Mouse (Mus musculus) embryonic stem cell, embryonic (primary cell): Measurements from ENCODE around the gene Olfr1058.
"Not testable (repeated sequence)": the region's sequence is repeated elsewhere in the genome, so short reads cannot be mapped to it uniquely, and the experiment has no call there.

Experiments
- CTCF ChIA-PET, 4 experiments: fragments of 300-600 bp in 2 of 4; fragments of 350-600 bp in 2 of 4; sonication (Branson Sonifier 250); formaldehyde crosslinking; loops; one replicate each; lab custom pipeline; 2022; ENCODE audit warnings: inconsistent platforms in 2 of 4; lab: Charles Lee
- POLR2A ChIA-PET, 4 experiments: fragments of 300-600 bp in 2 of 4; fragments of 350-600 bp in 2 of 4; sonication (Branson Sonifier 250); formaldehyde crosslinking; loops; one replicate each; lab custom pipeline; 2022; ENCODE audit warnings: antibody characterized with exemption in 4 of 4, inconsistent platforms in 1 of 4; lab: Charles Lee

The Olfr1058 gene

GRCm38 (mm10) chr2:86388461-86388860 is at the start of gene Olfr1058:
TSS of gene Olfr1058 (minus strand) at chr2:86388561.
- CTCF ChIA-PET, POLR2A ChIA-PET: not testable (repeated sequence)

DNA sequence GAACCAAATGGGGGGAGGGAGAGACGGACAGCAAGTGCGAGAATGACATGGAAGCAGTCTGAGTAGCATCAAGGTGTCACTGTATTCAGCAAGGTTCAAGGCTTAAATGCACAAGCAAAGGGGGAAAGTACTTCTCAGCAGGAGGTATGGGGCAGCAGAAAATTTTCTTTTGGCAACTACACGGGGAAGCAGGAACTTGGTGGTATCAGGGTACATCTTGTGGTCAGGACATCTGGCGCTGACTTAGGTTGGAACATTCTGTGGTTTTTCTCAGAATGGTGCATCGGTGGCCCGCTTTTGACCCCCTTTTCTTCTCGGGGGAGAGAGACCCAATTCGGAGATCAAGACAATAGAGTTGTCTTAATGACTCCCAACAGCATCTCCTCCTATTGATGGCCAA is 40.1 kb upstream of the Olfr1058 start:
- CTCF ChIA-PET, POLR2A ChIA-PET: not testable (repeated sequence)

DNA sequence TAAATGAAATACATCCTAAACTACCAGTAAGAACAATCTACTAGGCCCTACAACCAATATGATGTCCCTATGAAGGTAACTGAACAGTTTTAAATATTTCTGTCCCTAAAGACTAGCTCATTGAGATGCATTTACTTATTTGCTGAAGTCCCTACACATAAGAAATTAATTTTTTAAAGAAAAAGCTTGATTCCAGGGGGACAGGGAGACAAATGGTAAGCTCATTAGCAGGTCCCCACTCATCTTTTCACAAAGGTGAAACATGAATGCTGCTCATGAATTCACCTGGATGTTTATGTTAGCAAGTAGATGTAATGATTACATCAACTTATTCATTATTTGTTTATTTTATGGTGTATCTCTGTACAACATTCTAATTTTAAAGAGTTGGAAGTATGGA is 38.3 kb upstream of the Olfr1058 start, which contains the start of gene Olfr1062:
Gene Olfr1062 (minus strand): TSS at position 101 of the 400 bp plus-strand sequence.
- POLR2A ChIA-PET, CTCF ChIA-PET: not testable (repeated sequence)

GRCm38 (mm10) chr2:86413950-86414349 is 25.6 kb upstream of the Olfr1058 start, which contains the start of gene Olfr1061:
TSS of gene Olfr1061 (minus strand) at chr2:86414050.
- ChIA-PET CTCF (no interaction called here), POLR2A (no interaction called here)

DNA sequence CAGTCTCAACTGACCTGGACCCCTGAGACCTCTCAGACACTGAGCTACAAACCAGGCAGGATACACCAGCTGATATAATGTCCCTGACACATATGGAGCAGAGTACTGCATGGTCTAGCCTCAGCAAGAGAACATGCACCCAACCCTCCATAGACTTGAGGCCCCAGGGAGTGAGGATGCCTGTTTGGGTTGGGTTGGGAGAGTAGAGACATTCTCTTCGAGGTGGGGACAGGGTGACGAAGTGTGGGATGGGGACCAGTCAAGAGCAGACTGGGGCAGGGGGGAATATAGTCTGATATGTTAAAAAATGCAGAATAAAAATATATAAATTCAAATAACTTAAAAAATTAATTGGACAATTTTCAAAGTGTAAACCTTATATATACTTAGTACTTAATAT is 6.8 kb upstream of the Olfr1058 start:
- CTCF ChIA-PET = no interaction called here
- POLR2A ChIA-PET = no interaction called here

DNA sequence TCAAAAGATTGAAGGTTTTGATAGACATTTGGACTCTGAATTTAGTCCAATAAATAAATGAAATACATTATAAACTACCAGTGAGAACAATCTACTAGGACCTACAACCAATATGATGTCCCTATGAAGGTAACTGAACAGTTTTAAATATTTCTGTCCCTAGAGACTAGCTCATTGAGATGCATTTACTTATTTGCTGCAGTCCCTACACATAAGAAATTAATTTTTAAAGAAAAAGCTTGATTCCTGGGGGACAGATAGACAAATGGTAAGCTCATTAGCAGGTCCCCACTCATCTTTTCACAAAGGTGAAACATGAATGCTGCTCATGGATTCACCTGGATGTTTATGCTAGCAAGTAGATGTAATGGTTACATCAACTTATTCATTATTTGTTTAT is 10.1 kb downstream of the Olfr1058 start, which contains the start of gene Olfr1057:
Gene Olfr1057 (minus strand): TSS at position 101 of the 400 bp plus-strand sequence.
- POLR2A ChIA-PET = no interaction called here
- CTCF ChIA-PET = no interaction called here

DNA sequence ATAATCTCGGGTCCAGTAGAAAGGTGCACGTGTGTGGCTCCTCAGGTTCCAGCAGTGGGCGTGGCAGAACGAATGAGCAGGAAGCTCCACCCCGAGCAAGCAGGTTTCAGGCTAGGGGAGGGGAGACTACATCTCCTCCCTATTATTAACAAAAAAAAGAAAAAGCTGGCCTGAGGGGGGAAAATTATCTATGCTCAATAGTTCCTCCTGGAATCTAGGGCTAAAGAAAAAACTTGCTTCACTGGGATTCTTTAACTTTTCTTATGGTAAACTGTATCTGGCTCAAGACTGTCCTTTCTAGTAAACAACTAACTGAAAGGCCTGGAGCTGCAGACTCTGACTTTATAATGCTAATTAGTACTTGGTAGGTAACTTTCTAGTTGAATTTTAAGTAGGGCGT is 22.0 kb downstream of the Olfr1058 start:
- CTCF ChIA-PET, POLR2A ChIA-PET: not testable (repeated sequence)

DNA sequence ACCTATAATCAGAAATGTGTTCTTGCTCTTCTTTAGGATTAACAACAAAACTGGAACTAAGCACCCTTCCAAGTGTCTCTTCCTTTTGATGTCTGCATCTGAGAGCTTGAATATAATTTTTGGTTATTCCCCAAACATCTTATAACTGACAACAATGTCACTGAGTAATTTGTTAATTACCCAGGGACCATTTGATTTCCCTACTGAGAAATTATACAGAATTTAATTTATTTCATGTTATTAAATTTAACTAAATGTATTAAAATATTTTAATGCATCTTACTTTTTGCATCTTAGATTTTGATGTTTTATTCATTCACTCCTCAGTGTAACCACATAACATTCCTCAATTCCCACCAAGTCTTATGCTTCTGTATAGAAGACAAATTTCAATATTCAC is 26.0 kb downstream of the Olfr1058 start, which contains the start of gene Olfr1056:
Gene Olfr1056 (minus strand): TSS at position 101 of the 400 bp plus-strand sequence.
- CTCF ChIA-PET = no interaction called here
- POLR2A ChIA-PET = no interaction called here

GRCm38 (mm10) chr2:86351751-86352150 is 36.6 kb downstream of the Olfr1058 start:
- POLR2A ChIA-PET = not testable (repeated sequence)

DNA sequence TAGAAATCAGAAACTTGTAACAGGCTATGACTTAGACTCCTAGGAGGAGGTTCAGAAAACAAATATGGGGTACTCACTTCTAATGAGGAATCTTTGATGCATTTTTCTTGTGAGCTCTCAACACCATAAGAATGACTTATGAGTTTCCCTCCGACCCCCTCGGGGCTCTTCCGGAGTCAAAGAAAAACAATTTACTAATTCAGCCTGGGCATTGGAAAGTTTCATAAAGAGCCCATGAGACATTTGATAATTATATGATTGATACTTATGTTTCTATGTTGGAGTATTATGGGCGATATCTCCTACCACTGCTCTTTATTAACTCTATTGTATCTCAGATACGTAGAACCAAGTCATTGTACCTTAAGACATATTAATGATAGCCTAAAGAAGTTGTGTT is 38.2 kb downstream of the Olfr1058 start, which contains the start of gene Olfr1055:
Gene Olfr1055 (minus strand): TSS at position 101 of the 400 bp plus-strand sequence.
- ChIA-PET CTCF (no interaction called here), POLR2A (no interaction called here)

More at GRCm38 (mm10) chr2:86351751-86352150, 36.6 kb downstream of the Olfr1058 start:
- CTCF ChIA-PET = not testable (repeated sequence)

- ChIA-PET POLR2A (no interaction called here), CTCF (no interaction called here)
Observed at GRCm38 (mm10) chr2:86335333-86335732, 53.0 kb downstream of the Olfr1058 start, which contains the start of gene Olfr1054. TSS of gene Olfr1054 (minus strand) at chr2:86335433.
